Mouse (Mus musculus) neural tube, embryonic 14.5 days (tissue): ENCODE measurements around the gene Rin2. TPM values are rescaled to one million over a fixed set of nuclear protein-coding genes. Genes with fewer than 3 reads are reported as not detected.
A peak's percentile ranks its signal among the peaks of the same experiment; 100 is the strongest.

ENCODE experiments used
- ATAC-seq: fragments of 200-750 bp; cut with Nextera tagmentation; 2 replicates; pipeline ENCODE4 v1.8.0; 2017; ENCODE audit warnings: low read depth, mild to moderate bottlenecking, moderate TSS enrichment, moderate library complexity
- H3K27ac ChIP-seq: fragments of 300-500 bp; sonication (generic); 2 replicates; pipeline ENCODE4 v1.5.1; 2014; ENCODE audit warnings: low read depth, mild to moderate bottlenecking, control low read depth, low read length, moderate library complexity, mixed read lengths
- H3K27me3 ChIP-seq: fragments of 300-500 bp; sonication (generic); 2 replicates; pipeline ENCODE4 v1.6.1; 2014; ENCODE audit warnings: low read length; ENCODE audit not compliant: control insufficient read depth, insufficient read depth
- H3K36me3 ChIP-seq: fragments of 300-500 bp; sonication (generic); 2 replicates; pipeline ENCODE4 v1.6.1; 2014; ENCODE audit warnings: low read length, mixed read lengths; ENCODE audit not compliant: control insufficient read depth, insufficient read depth
- H3K4me1 ChIP-seq: fragments of 300-500 bp; sonication (generic); 2 replicates; pipeline ENCODE4 v1.6.1; 2014; ENCODE audit warnings: low read length; ENCODE audit not compliant: control insufficient read depth, insufficient read depth
- H3K4me2 ChIP-seq: fragments of 300-500 bp; sonication (generic); 2 replicates; pipeline ENCODE4 v1.6.1; 2014; ENCODE audit warnings: mild to moderate bottlenecking, low read depth, low read length, control low read depth
- H3K4me3 ChIP-seq: fragments of 300-500 bp; sonication (generic); 2 replicates; pipeline ENCODE4 v1.5.1; 2014; ENCODE audit warnings: low read depth, low read length, control low read depth, mixed read lengths
- H3K9ac ChIP-seq: fragments of 300-500 bp; sonication (generic); replicated peaks from 2 replicates; pipeline ENCODE4 v1.6.1; 2014; ENCODE audit warnings: low read depth, mild to moderate bottlenecking, control low read depth, low read length, mixed read lengths
- H3K9me3 ChIP-seq: fragments of 300-500 bp; sonication (generic); 2 replicates; pipeline ENCODE4 v1.6.1; 2016; ENCODE audit warnings: low read length; ENCODE audit not compliant: control insufficient read depth
- WGBS: fragments of 180-500 bp; shearing (Covaris S2); extraction: QIAGEN DNeasy Blood & Tissue Kit; methylation state at CpG from one replicate; pipeline ENCODE4 v1.1.7; 2014; 5-methylcytosine and 5-hydroxymethylcytosine counted together
- polyA plus RNA-seq: library from polyadenylated mRNA; unstranded; fragments of >200 nt; fragmentation: Nextera tagmentation; extraction: Ambion mirVana; gene quantifications from 2 replicates; pipeline ENCODE4 v1.2.1, GENCODE M21; 2014

Rin2 gene
- polyA plus RNA-seq, 1 experiment from 2014 or later, result 11.4 TPM

- ATAC-seq, result peak; percentile 32; the same call in 1 of the 2 replicates
- no peaks in the 10 kb centered on the region for H3K36me3 ChIP-seq
- no peak overlapping the region for H3K4me3 ChIP-seq
- WGBS, result 56% methylated on average over 5 of the region's 5 CpGs
- peaks cover 7% of the 10 kb centered on the region for H3K4me1 ChIP-seq
- 0 out of 2 replicates have a peak overlapping the region, but pooled peaks have one; percentile 17 for H3K9ac ChIP-seq
- H3K9me3 ChIP-seq, result no peaks in the 10 kb centered on the region
- H3K27ac ChIP-seq, result peak overlapping the region; percentile 78
- no peaks in the 10 kb centered on the region for H3K27me3 ChIP-seq
- peak overlapping the region; percentile 31; the same call in 1 of the 2 replicates for H3K4me2 ChIP-seq
These were observed 157.8 kb downstream of the Rin2 start for GRCm38 (mm10) chr2:145832836-145833221.

GRCm38 (mm10) chr2:145833341-145833740 is 158.3 kb downstream of the Rin2 start:
- no peak overlapping the region; the same call in 1 of the 2 replicates for H3K27ac ChIP-seq
- H3K4me1 ChIP-seq, result peaks cover 7% of the 10 kb centered on the region
- WGBS, result 83% methylated on average over 3 of the region's 3 CpGs
- ATAC-seq, result no peak
- H3K9me3 ChIP-seq, result no peaks in the 10 kb centered on the region
- H3K9ac ChIP-seq, result no peak overlapping the region
- H3K27me3 ChIP-seq, result no peaks in the 10 kb centered on the region
- no peaks in the 10 kb centered on the region for H3K36me3 ChIP-seq
- no peak overlapping the region for H3K4me2 ChIP-seq
- H3K4me3 ChIP-seq, result no peak overlapping the region

GRCm38 (mm10) chr2:145835920-145836319 is 160.9 kb downstream of the Rin2 start:
- no peak for ATAC-seq
- Histone ChIP-seq H3K4me2 (no peak overlapping the region), H3K27me3 (no peaks in the 10 kb centered on the region), H3K4me3 (no peak overlapping the region), H3K4me1 (peaks cover 7% of the 10 kb centered on the region), H3K9me3 (no peaks in the 10 kb centered on the region), H3K36me3 (no peaks in the 10 kb centered on the region), H3K27ac (no peak overlapping the region), H3K9ac (no peak overlapping the region)
- WGBS, result 94% methylated on average over 1 of the region's 1 CpGs

GRCm38 (mm10) chr2:145838675-145839074 is 163.7 kb downstream of the Rin2 start:
- no peaks in the 10 kb centered on the region for H3K27me3 ChIP-seq
- no peaks in the 10 kb centered on the region for H3K36me3 ChIP-seq
- H3K4me1 ChIP-seq, result no peaks in the 10 kb centered on the region
- no peaks in the 10 kb centered on the region for H3K9me3 ChIP-seq
- ATAC-seq, result no peak
- no peak overlapping the region for H3K4me3 ChIP-seq
- H3K27ac ChIP-seq, result no peak overlapping the region
- H3K4me2 ChIP-seq, result no peak overlapping the region
- WGBS, result 93% methylated on average over 3 of the region's 3 CpGs
- H3K9ac ChIP-seq, result no peak overlapping the region

- no peak overlapping the region for H3K4me3 ChIP-seq
- no peak overlapping the region for H3K27ac ChIP-seq
- no peaks in the 10 kb centered on the region for H3K9me3 ChIP-seq
These were observed 164.7 kb downstream of the Rin2 start for GRCm38 (mm10) chr2:145839565-145840315.

GRCm38 (mm10) chr2:145840320-145840719 is 165.3 kb downstream of the Rin2 start:
- Histone ChIP-seq H3K27ac (no peak overlapping the region), H3K4me2 (no peak overlapping the region), H3K9me3 (no peaks in the 10 kb centered on the region), H3K27me3 (no peaks in the 10 kb centered on the region), H3K4me1 (no peaks in the 10 kb centered on the region), H3K4me3 (no peak overlapping the region), H3K9ac (no peak overlapping the region), H3K36me3 (no peaks in the 10 kb centered on the region)
- peak; percentile 38; the same call in 1 of the 2 replicates for ATAC-seq
- 80% methylated on average over 3 of the region's 3 CpGs for WGBS

More at GRCm38 (mm10) chr2:145839565-145840315, 164.7 kb downstream of the Rin2 start:
- no peaks in the 10 kb centered on the region for H3K27me3 ChIP-seq
- H3K36me3 ChIP-seq, result no peaks in the 10 kb centered on the region
- ATAC-seq, result peak; percentile 61; the same call in 1 of the 2 replicates
- WGBS, result 80% methylated on average over 9 of the region's 9 CpGs
- H3K4me1 ChIP-seq, result no peaks in the 10 kb centered on the region
- no peak overlapping the region for H3K4me2 ChIP-seq
- H3K9ac ChIP-seq, result no peak overlapping the region

- no peak overlapping the region for H3K4me2 ChIP-seq
- ATAC-seq, result no peak
These were observed 166.2 kb downstream of the Rin2 start for GRCm38 (mm10) chr2:145840910-145841870.

GRCm38 (mm10) chr2:145843322-145843721 is 168.3 kb downstream of the Rin2 start:
- H3K9ac ChIP-seq, result no peak overlapping the region
- H3K36me3 ChIP-seq, result no peaks in the 10 kb centered on the region
- no peaks in the 10 kb centered on the region for H3K27me3 ChIP-seq
- WGBS, result 98% methylated on average over 6 of the region's 6 CpGs
- H3K4me3 ChIP-seq, result no peak overlapping the region
- H3K9me3 ChIP-seq, result no peaks in the 10 kb centered on the region
- ATAC-seq, result no peak
- H3K4me1 ChIP-seq, result no peaks in the 10 kb centered on the region
- no peak overlapping the region for H3K27ac ChIP-seq
- no peak overlapping the region for H3K4me2 ChIP-seq

More at GRCm38 (mm10) chr2:145840910-145841870, 166.2 kb downstream of the Rin2 start:
- H3K9me3 ChIP-seq, result no peaks in the 10 kb centered on the region
- WGBS, result 58% methylated on average over 12 of the region's 12 CpGs
- H3K36me3 ChIP-seq, result no peaks in the 10 kb centered on the region
- no peak overlapping the region for H3K27ac ChIP-seq
- H3K4me3 ChIP-seq, result no peak overlapping the region
- no peaks in the 10 kb centered on the region for H3K27me3 ChIP-seq
- H3K4me1 ChIP-seq, result no peaks in the 10 kb centered on the region
- no peak overlapping the region for H3K9ac ChIP-seq
